Mouse (Mus musculus): Measurements from ENCODE around the gene Olfr373. TPM values are rescaled to one million over a fixed set of nuclear protein-coding genes. Genes with fewer than 3 reads are reported as not detected.

Olfr373 gene
- total RNA-seq, 2 experiments from 2014 or later: not detected

DNA sequence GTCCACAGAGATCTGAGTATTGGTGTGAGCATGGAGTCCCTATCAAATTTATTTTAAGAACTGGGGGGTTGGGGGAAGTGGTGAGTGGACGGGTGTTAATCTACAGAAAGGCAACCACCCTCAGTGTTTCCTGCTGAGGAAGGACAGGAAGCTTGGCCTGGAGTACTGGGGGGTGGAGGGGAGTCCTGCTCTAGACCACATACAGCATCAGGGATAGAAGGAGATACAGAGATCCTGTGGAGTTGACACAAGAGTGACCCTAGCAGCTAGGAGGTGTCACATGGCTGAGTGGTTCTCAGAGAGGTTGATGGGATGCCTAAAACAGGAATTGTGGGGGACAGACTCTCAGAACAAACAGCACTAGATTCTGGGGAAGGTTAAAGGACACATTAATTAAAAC is 50.5 kb downstream of the Olfr373 start:
- no peak for DNase-seq (ENCODE audit: low spot score in 2 of 2)

DNA sequence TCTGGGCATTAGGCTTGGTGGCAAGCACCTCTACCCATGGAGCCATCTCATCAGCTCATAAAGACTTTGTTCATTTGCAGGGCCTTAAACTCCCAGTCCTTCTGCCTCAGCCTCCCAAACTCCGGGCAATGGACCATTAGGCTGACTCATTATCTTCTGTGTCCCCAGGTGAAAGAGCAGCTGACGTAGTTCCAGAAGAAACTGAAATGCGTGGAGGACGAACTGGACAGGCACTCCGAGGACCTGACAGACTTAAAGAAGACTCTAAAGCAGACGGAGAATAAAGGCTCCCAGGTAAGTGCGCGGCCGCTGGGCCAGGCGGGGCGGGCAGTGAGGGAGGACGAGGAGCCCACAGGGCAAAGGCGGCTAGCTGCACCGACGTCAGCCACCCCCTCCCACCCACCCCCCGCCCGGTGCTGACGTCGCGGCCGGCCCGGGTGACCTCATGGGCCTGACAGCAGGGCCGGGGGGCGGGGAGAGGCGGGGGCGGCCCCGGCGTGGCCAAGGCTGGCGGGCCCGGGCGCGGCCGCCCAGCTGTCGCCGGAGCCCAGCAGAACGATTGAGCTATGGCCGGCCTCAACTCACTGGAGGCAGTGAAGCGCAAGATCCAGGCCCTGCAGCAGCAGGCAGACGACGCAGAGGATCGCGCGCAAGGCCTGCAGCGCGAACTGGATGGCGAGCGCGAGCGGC is 51.9 kb downstream of the Olfr373 start, which contains the start of gene Tpm4:
TSS of gene Tpm4 (plus strand) at position 220 of the 690 bp plus-strand sequence.
- DNase-seq (ENCODE audit: low spot score in 2 of 2): peak; percentile 64 to 71

DNA sequence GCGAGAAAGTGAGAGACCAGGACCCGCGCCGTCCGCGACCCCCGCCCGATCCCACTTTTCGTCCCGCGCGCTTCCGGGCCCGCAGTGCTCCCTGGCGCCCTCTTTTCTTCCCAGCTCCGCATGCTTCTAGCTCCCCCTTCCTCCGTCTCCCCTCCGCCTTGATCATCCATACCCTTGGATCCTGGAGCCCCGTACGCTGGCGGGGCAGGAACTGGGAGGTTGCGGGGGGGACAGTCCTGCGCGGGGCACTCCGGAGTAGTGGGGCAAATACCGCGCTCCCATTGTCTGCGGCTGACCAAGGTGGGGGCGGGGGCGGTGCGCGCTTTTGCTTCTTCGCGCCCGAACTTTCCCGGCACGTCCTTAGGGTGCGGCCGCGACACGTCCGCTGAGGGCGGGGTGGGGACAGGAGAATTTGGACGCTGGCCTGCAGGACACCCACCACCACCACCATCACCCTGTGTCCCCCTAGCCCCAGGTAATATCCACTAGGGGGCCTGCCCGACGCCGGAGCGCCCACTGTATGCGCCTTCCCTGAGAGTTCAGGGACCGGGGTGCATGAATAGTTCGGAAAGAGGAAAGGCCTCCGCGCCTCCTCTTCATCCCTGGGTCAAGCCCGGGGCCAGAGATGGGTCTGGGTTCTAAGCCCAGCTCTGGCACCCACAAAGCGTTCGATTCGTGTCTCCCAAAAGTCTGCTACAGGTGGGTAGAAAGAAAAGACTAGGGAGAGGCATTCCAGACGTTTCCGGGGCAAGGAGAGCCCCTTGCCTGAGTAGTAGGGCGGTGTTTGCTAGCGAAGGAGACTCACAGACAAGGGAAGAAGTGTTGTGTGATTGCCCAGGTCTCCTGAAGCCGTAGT is 52.7 kb downstream of the Olfr373 start:
- DNase-seq (ENCODE audit: low spot score in 2 of 2): peak; percentile 36 to 55

DNA sequence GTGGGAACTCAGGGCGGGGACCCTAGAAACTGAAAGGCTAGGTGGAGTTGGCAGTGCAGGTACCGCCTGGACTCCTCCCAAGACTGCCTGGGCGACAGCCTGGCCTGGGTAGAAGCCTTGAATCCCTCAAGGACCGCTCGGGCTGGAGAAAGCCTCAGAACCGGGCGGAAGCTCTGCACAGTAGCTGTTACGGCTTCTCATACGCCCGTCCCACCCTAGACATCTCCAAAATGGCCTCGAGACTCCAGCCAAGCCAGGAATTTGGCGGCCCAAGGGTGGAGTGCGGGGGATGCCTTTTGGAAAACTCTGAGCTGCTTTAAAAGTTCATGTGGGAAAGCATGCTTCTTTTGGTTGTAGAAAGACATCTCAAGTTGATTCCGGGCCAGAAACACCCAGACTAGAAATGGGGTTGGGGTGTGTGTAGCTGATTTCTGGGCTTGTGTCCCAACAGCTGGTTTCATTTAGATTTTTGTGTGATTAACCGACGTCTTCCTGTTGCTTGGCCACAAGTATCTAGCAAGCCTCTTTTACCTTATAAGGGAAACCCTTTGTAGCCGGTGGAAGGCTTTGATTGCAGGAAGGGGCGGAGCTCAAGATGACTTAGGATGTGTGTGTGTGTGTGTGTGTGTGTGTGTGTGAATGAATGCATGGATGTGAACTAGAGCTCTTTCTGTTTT is 53.5 kb downstream of the Olfr373 start:
- peak; percentile 38 to 78 for DNase-seq (ENCODE audit: low spot score in 2 of 2)

DNA sequence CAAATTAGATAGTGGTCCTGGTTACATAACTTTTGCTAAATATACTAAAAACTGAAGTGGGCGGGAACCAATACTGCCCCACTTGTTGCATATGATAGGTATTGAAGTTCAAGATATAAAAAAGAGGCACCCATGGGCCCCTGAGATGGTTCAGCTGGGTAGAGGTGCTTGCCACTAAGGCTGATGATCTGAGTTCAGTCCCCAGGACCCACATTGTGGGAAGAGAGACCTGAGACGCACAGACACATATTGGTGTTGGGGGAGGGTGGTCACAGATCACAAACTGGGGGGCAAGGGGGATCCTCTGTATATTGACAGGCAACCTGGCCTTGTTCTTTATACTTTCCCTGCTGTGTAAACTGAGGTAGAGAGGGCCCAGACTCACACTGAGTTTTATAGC is 54.5 kb downstream of the Olfr373 start:
- DNase-seq (ENCODE audit: low spot score in 2 of 2): no peak

DNA sequence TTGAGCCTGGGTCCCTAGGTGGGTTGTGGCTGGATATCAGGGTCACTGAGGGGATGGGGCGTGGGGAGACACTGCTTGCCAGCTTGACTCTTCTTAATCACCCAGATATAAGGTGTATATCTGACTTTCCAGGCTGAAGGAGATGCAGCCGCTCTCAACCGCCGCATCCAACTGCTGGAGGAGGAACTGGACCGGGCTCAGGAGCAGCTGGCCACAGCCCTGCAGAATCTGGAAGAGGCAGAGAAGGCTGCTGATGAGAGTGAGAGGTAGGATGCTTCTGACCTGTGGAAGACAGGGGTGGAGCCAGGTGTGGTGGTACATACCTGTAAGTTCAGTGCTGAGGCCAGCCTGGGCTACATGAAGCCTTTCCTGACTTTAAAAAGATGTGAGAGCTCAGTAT is 55.5 kb downstream of the Olfr373 start:
- no peak for DNase-seq (ENCODE audit: low spot score in 2 of 2)

DNA sequence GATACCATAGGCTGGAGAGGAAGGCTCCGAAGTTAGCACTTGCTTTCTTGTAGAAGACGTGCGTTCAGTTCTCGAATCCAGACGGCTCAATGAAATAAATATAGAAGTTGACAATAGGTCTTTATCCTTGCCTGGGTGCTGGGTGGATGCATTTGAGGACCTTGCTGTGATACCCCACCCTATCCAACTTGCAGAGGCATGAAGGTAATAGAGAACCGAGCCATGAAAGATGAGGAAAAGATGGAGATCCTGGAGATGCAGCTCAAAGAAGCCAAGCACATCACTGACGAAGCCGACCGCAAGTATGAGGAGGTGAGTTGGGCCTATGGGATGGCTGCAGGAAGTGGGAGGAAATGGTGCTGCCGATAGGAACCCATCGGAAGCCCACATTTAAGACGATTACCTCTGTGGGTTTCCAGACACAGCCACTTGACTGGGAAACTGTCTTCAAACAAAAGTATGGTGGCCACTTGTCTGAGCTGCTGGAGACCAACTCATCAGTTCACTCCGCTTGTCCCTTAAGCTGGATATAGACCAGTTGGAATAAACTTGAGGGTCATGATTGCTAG is 60.4 kb downstream of the Olfr373 start:
- DNase-seq (ENCODE audit: low spot score in 2 of 2): no peak

DNA sequence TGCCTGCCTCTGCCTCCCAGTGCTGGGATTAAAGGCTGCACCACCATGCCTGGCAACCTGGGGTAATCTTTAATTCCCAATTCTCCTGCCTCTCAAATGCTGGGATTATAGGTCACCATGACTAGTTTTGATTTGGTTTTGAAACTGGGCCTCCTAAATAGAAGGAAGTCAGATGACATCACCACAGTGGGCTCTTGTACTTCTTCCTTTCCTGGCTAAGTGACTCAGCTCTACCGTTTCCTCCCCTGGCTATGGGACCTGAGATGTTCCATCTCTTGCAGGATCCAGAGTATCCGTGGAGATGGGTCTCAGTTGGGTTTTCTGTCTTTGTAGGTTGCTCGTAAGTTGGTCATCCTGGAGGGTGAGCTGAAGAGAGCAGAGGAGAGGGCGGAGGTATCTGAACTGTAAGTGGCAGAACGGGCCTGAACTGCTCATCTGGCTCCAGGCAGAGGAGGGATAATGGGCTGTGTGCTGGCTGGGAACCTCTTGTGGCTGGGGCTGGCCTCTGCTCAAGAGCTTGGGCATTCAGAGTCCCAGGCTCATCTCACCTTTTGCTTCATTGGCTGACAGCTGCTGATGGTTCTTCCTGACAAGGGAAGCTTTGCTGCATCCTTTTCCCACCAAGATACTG is 61.5 kb downstream of the Olfr373 start:
- DNase-seq (ENCODE audit: low spot score in 2 of 2): no peak

DNA sequence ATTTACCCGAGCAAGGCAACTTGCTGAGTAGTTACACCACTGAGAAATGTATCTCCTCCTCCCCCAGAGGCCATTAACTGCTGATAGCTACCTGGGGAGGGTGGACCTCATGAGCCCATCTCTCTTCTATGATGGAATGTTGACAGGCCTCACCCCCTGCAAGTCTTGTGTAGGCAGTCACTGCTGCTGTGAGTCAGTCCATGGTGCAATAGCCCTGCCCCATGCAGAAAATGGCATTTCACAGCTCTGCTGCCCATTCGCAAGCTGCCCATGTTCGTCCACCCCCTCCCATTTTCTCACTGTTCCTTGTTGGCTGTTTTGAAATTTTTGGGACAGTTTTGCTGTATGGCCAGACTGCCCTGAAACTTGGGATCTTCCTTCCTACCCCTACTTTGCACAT is 62.5 kb downstream of the Olfr373 start:
- no peak for DNase-seq (ENCODE audit: low spot score in 2 of 2)

DNA sequence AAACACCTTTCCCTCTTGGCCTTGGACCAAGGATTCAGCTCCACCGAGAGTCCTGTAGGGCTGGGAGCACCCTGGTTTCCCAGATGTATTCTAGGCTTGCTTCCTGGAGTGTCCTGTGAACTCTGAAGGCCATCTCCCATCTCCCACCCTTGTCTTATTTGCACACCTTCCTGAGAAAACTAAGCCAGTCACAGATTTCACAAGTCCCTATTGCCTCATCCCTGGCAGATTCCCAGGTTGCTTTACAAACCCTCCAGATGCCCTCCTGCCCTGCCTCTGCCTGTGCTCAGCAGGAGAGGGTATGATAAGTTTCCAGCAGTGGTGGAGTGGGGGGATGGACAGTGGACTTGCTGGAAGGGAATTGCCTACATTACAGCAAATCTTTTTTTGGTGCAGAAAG is 63.1 kb downstream of the Olfr373 start:
- DNase-seq (ENCODE audit: low spot score in 2 of 2): no peak

DNA sequence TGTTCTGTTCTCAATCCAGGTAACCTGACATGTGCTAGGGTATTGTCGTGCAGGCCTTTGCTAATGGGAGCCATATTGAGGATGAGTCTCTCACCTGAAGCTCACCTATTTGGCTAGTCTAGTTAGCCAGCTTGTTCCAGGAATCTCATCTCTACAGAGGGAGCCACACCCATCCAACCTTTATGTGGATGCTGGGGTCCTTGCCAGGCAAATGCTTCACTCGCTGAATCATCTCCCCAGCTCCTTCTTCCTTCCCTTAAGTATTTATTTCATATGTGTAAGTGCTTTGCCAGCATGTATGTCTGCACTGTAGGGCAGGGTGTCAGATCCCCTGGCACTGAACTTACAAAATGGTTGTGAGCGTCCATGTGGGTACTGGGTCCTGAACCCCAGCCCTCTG is 63.6 kb downstream of the Olfr373 start:
- DNase-seq (ENCODE audit: low spot score in 2 of 2): no peak

DNA sequence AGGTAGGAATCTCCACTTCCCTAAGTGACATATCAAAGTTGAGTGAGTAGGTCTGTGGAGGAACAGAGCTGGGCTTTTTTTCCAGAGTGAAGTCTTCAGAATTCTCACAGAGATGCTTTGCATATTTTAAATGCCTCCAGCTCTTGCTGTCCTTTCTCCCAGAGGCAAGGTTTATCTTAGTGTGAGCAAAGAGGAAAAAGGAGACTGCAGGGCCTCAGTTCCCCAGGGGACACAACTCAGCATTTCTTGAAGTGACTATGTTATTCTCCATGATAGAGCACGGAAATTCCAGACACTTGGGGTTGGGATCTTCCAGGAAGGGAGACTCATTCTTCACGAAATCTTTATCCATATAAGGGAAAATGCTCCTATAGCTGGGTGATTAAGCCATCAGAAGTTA is 64.3 kb downstream of the Olfr373 start:
- DNase-seq (ENCODE audit: low spot score in 2 of 2): no peak

DNA sequence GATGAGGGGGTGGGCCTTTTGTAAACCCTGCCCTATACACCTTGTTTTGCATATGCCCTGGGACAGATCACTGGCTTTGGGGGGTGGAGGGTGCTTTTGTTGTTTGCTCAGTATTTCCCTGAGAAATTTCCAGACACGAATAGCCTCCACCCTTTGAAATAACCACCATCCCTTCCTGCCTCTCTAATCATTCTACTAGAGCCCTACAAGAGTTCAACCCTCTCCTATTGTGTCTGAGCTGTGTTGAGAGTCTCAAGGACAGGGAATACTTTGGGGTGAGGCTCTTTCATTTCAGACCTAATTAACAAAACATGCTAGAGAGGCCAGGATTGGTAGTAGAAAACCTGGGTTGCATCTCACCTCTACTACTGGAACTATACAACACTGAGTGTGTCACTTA is 66.1 kb downstream of the Olfr373 start:
- DNase-seq (ENCODE audit: low spot score in 2 of 2): no peak

DNA sequence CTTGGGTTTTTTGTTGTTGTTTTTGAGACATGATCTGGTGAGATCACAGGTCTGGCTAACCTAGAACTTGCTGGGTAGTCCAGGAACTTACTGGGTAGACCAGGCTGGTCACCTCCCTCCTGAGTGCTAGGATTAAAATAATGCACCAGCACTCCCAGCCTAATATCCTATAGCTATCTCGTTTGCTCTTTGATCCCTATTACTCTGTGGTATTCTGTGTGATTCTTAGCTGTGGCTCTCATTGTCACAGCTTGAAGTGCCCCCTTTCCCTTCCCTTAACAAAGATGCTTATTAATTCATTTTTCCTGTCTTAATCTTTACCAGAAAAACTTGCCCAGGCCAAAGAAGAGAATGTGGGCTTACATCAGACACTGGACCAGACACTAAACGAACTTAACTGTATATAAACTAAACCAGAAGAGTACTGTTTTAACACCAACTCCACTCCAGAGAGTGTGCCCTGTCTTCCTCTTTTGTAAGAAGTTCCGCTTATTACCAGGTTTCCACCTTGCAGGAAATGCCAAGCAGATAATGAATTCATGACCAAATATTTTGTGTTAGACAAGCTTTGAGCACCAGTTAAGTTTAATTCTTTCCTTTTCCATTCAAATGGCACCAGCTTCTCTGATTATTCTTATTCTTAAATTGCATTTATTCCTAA is 68.6 kb downstream of the Olfr373 start:
- no peak for DNase-seq (ENCODE audit: low spot score in 2 of 2)

Other genes starting within 250 kb of the Olfr373 start
- gene Zfp709, start 201.2 kb upstream of the Olfr373 start, total RNA-seq (2021): 1 to 10 TPM; 5.8 to 7.0 TPM
- gene Zfp882, start 174.6 kb upstream of the Olfr373 start, total RNA-seq (2021): 1 to 10 TPM; 3.8 to 4.6 TPM
- 10 to 100 TPM; 19.0 to 22.6 TPM for gene Zfp617, start 174.5 kb upstream of the Olfr373 start, total RNA-seq (2021)
- gene Zfp961, start 132.1 kb upstream of the Olfr373 start, total RNA-seq (2021): 10 to 100 TPM in 1 of 2 experiments, 1 to 10 TPM in 1; 7.5 to 10.2 TPM
- under 1 TPM; 0.37 to 0.44 TPM for gene Cyp4f18, start 73.6 kb upstream of the Olfr373 start, total RNA-seq (2021)
- not detected for gene Olfr372, start 42.0 kb upstream of the Olfr373 start, total RNA-seq (2021)
- not detected for gene Olfr374, start 23.9 kb downstream of the Olfr373 start, total RNA-seq (2021)
- 100 to 1,000 TPM; 205 to 209 TPM for gene Tpm4, start 51.8 kb downstream of the Olfr373 start, total RNA-seq (2021)
- gene Rab8a, start 78.0 kb downstream of the Olfr373 start, total RNA-seq (2021): 10 to 100 TPM; 37.6 to 37.7 TPM
- gene Hsh2d, start 106.5 kb downstream of the Olfr373 start, total RNA-seq (2021): not detected
- not detected for gene Cib3, start 129.7 kb downstream of the Olfr373 start, total RNA-seq (2021)
- gene Gm11034, start 130.5 kb downstream of the Olfr373 start, total RNA-seq (2021): not detected
- 10 to 100 TPM; 24.3 to 25.9 TPM for gene Fam32a, start 136.6 kb downstream of the Olfr373 start, total RNA-seq (2021)
- gene Ap1m1, start 156.8 kb downstream of the Olfr373 start, total RNA-seq (2021): 10 to 100 TPM; 46.4 to 48.5 TPM
- 10 to 100 TPM; 29.3 to 31.8 TPM for gene Gm10282, start 222.1 kb downstream of the Olfr373 start, total RNA-seq (2021)
- 10 to 100 TPM; 40.0 to 47.7 TPM for gene Klf2, start 235.9 kb downstream of the Olfr373 start, total RNA-seq (2021)

Data from gastrocnemius, postnatal 4 days (tissue).